Mouse (Mus musculus): Measurements from ENCODE around the gene Btbd3. TPM values are rescaled to one million over a fixed set of nuclear protein-coding genes. Genes with fewer than 3 reads are reported as not detected.

Btbd3 gene
- polyA plus RNA-seq, 1 experiment from 2014 or later, result 2.2 TPM

DNA sequence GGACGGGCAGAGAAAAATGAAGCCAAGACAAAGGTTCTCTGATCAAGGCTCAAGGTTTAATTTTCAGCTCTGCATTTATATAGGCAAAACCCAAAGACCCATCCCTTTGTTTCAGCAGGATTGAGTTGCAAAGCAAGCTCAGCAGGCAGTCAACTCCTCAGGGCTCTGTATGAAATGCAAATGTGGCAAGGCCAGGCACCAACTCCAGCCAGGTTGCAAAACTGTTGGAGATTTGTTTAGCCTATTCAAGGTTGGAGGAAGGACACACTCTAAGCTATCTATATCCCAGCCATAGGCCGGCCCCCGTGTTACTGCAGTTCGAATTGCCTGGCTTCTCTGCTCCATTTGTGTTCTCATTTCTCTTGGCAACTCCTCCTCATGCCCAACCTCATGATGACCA is 259.2 kb downstream of the Btbd3 start:
- Histone ChIP-seq H3K9ac (replicated peaks) (no peak overlapping the region), H3K27ac (ENCODE audit: low read depth) (no peak overlapping the region), H3K4me3 (ENCODE audit: low read depth, low read length) (no peak overlapping the region), H3K9me3 (ENCODE audit: low read length) (no peaks in the 10 kb centered on the region), H3K27me3 (ENCODE audit: insufficient read depth, low read length) (no peaks in the 10 kb centered on the region), H3K36me3 (replicated peaks; ENCODE audit: insufficient read depth, low read length) (no peaks in the 10 kb centered on the region), H3K4me2 (ENCODE audit: low read depth, low read length) (no peak overlapping the region), H3K4me1 (ENCODE audit: insufficient read depth) (no peaks in the 10 kb centered on the region)
- no peak for ATAC-seq
- DNase-seq, result no peak
- TF ChIP-seq EP300 (IDR thresholded peaks at IDR 0.05; ENCODE audit: low read depth) (no peak), CTCF (IDR thresholded peaks at IDR 0.05; ENCODE audit: low read depth) (no peak)
- WGBS (ENCODE audit: insufficient replicate concordance), result 55% methylated on average over 4 of the region's 4 CpGs

DNA sequence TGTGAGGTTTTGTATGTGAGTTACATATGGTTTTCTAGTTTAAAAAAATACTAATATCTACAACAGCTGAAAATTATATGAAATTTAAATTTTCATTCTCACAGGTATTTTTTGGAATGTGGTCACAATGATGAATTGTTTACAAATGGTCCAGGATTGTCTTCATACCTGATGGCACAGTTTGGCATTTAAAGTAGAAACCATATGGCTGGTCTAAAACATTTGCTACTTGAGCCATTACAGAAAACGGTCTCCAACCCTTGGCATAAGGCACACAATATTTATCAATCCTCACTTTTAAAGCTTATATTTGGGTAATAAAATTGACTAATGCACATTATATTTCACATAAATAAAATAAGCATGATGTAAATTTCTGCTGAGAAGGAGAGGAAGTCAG is 272.1 kb downstream of the Btbd3 start:
- no peak overlapping the region for H3K9ac ChIP-seq (replicated peaks)
- DNase-seq, result no peak
- no peak overlapping the region for H3K27ac ChIP-seq (ENCODE audit: low read depth)
- H3K9me3 ChIP-seq (ENCODE audit: low read length), result no peaks in the 10 kb centered on the region; the same call in 1 of the 2 replicates
- no peak for TF ChIP-seq CTCF (IDR thresholded peaks at IDR 0.05; ENCODE audit: low read depth)
- TF ChIP-seq EP300 (IDR thresholded peaks at IDR 0.05; ENCODE audit: low read depth), result no peak
- no peak for ATAC-seq
- H3K27me3 ChIP-seq (ENCODE audit: insufficient read depth, low read length), result no peaks in the 10 kb centered on the region
- no peak overlapping the region for H3K4me3 ChIP-seq (ENCODE audit: low read depth, low read length)
- H3K36me3 ChIP-seq (replicated peaks; ENCODE audit: insufficient read depth, low read length), result no peaks in the 10 kb centered on the region
- H3K4me1 ChIP-seq (ENCODE audit: insufficient read depth), result no peaks in the 10 kb centered on the region
- WGBS (ENCODE audit: insufficient replicate concordance), result 74% methylated on average over 1 of the region's 1 CpGs
- no peak overlapping the region for H3K4me2 ChIP-seq (ENCODE audit: low read depth, low read length)

DNA sequence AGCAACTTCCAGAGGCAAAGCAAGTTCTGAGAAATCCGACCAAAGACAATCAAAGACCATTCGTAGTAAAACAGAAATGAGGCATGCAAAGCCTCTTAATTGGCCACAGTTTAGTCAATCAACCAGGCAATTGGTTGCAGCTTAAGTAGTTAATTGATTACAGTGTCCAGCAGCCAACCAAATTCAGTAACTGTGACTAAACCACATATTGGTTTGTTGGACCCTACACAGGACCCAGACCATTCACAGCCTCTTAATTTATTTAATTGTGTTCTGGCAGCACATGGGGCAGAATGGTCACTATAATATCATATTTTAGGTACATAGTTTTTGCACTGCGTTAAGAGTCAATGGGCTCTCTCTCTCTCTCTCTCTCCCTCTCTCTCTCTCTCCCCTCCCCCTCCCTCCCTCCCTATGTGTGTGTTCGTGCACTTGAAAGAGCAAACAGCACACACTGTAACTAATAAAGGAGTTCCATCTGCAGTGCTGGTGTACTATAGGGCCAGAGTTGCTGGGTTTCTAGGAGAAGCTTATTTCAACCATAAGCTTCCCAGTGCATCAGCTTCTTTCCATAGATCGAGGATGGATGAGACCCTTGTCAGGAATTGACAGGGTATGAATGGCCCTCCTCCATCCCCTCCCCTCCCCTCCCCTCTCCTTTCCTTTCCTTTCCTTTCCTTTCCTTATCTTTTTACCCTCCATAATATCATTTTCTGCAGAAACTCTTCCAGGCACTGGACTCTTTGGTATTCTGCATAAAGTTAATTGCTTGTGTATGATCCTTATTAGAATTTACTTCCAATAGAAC is 275.0 kb downstream of the Btbd3 start:
- no peak overlapping the region for H3K4me2 ChIP-seq (ENCODE audit: low read depth, low read length)
- no peaks in the 10 kb centered on the region for H3K4me1 ChIP-seq (ENCODE audit: insufficient read depth)
- TF ChIP-seq EP300 (IDR thresholded peaks at IDR 0.05; ENCODE audit: low read depth), result no peak
- TF ChIP-seq CTCF (IDR thresholded peaks at IDR 0.05; ENCODE audit: low read depth), result no peak
- no peaks in the 10 kb centered on the region; the same call in 1 of the 2 replicates for H3K9me3 ChIP-seq (ENCODE audit: low read length)
- 70% methylated on average over 5 of the region's 5 CpGs for WGBS (ENCODE audit: insufficient replicate concordance)
- H3K27me3 ChIP-seq (ENCODE audit: insufficient read depth, low read length), result no peaks in the 10 kb centered on the region
- H3K4me3 ChIP-seq (ENCODE audit: low read depth, low read length), result no peak overlapping the region
- ATAC-seq (no peak), DNase-seq (no peak)
- no peaks in the 10 kb centered on the region for H3K36me3 ChIP-seq (replicated peaks; ENCODE audit: insufficient read depth, low read length)
- no peak overlapping the region for H3K27ac ChIP-seq (ENCODE audit: low read depth)
- no peak overlapping the region for H3K9ac ChIP-seq (replicated peaks)

DNA sequence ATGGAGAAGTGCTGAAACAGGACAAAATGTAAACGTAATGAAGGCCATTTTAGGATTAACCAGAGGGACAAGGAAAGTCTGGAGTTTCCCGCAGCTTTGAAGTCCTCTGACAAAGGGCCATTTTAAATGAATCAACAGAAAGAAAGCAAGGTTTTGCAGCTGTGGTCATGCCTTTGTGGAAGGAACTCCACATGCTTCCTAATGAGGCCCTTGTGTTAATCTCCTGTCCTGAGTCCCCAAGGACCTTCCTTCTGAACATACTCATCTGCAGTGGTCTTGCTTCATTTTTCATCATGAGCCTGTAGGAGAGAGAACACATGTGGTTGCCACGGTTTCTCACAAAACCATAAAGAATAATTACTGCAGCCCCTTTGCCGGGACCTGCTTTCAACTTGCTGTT is 275.6 kb downstream of the Btbd3 start:
- TF ChIP-seq CTCF (IDR thresholded peaks at IDR 0.05; ENCODE audit: low read depth) (no peak), EP300 (IDR thresholded peaks at IDR 0.05; ENCODE audit: low read depth) (no peak)

DNA sequence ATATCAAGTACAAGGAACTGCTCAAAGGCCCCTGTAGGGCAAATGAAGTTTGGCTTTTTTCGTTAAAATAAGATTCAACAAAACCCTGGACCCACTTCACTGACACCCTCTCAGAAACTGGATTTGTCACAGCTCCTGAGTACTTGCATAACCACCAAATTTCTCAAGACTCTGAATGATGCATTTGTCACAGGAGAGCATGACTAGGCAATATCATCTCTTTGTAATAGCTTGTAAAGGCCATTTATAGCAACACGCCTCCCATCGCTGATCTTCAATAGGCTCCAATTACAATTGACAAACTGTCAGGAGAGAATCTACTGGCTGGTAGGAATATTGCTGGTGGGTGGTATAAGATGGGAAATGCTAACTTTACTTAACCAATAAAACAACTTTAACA is 283.3 kb downstream of the Btbd3 start:
- no peaks in the 10 kb centered on the region for H3K4me1 ChIP-seq (ENCODE audit: insufficient read depth)
- no peaks in the 10 kb centered on the region for H3K9me3 ChIP-seq (ENCODE audit: low read length)
- no peak overlapping the region for H3K27ac ChIP-seq (ENCODE audit: low read depth)
- DNase-seq, result no peak
- H3K4me2 ChIP-seq (ENCODE audit: low read depth, low read length), result no peak overlapping the region
- no peak for TF ChIP-seq EP300 (IDR thresholded peaks at IDR 0.05; ENCODE audit: low read depth)
- TF ChIP-seq CTCF (IDR thresholded peaks at IDR 0.05; ENCODE audit: low read depth), result no peak
- WGBS (ENCODE audit: insufficient replicate concordance), result 80% methylated on average over 3 of the region's 3 CpGs
- no peak for ATAC-seq
- no peaks in the 10 kb centered on the region for H3K27me3 ChIP-seq (ENCODE audit: insufficient read depth, low read length)
- H3K9ac ChIP-seq (replicated peaks), result no peak overlapping the region
- H3K4me3 ChIP-seq (ENCODE audit: low read depth, low read length), result no peak overlapping the region
- H3K36me3 ChIP-seq (replicated peaks; ENCODE audit: insufficient read depth, low read length), result no peaks in the 10 kb centered on the region

More for the DNA sequence above, 275.6 kb downstream of the Btbd3 start:
- WGBS (ENCODE audit: insufficient replicate concordance), result 69% methylated on average over 4 of the region's 4 CpGs
- Histone ChIP-seq H3K4me3 (ENCODE audit: low read depth, low read length) (no peak overlapping the region), H3K9me3 (ENCODE audit: low read length) (no peaks in the 10 kb centered on the region; the same call in 1 of the 2 replicates), H3K27ac (ENCODE audit: low read depth) (no peak overlapping the region), H3K4me1 (ENCODE audit: insufficient read depth) (no peaks in the 10 kb centered on the region), H3K4me2 (ENCODE audit: low read depth, low read length) (no peak overlapping the region), H3K36me3 (replicated peaks; ENCODE audit: insufficient read depth, low read length) (no peaks in the 10 kb centered on the region), H3K9ac (replicated peaks) (no peak overlapping the region), H3K27me3 (ENCODE audit: insufficient read depth, low read length) (no peaks in the 10 kb centered on the region)
- no peak for ATAC-seq
- DNase-seq, result no peak

DNA sequence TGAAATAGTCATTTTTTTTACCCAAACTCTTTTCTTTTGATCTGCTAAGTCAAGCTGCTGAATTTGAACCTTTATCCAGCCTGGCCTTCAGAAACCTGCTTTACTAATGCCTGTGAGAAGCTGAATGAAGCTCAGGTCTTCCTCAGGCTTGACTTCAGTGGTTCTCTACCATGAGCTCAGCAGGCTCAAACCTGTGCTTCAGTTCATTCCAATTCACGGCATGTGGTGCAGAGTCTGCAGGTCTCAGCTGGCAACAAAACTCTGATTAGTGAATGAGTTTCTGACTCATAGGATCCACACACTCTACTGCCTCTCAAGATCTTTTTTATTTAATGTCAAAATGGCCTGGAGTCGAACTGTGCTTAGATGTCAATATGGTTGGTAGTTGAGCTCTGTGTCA is 292.6 kb downstream of the Btbd3 start:
- Histone ChIP-seq H3K4me1 (ENCODE audit: insufficient read depth) (no peaks in the 10 kb centered on the region), H3K27ac (ENCODE audit: low read depth) (no peak overlapping the region), H3K9ac (replicated peaks) (no peak overlapping the region), H3K36me3 (replicated peaks; ENCODE audit: insufficient read depth, low read length) (no peaks in the 10 kb centered on the region), H3K4me2 (ENCODE audit: low read depth, low read length) (no peak overlapping the region), H3K4me3 (ENCODE audit: low read depth, low read length) (no peak overlapping the region), H3K9me3 (ENCODE audit: low read length) (no peaks in the 10 kb centered on the region), H3K27me3 (ENCODE audit: insufficient read depth, low read length) (no peaks in the 10 kb centered on the region)
- no peak for TF ChIP-seq EP300 (IDR thresholded peaks at IDR 0.05; ENCODE audit: low read depth)
- TF ChIP-seq CTCF (IDR thresholded peaks at IDR 0.05; ENCODE audit: low read depth), result no peak
- DNase-seq, result no peak
- WGBS (ENCODE audit: insufficient replicate concordance), result 74% methylated on average over 2 of the region's 2 CpGs
- no peak for ATAC-seq

Measured in liver, postnatal 0 days (tissue).